In genomic region chr19:29924638-29925258, GRCm38 (mm10) we compare ENCODE assay signal across 8 mouse cellular contexts. TPM values are rescaled to one million over a fixed set of nuclear protein-coding genes. Genes with fewer than 3 reads are reported as not detected.
A peak's percentile ranks its signal among the peaks of the same experiment; 100 is the strongest.
DNase-seq lines count a peak whose midpoint lies in the region; ATAC-seq lines count a peak whose summit lies in the region.

Gene Il33 (plus strand): TSS chr19:29925114.

- no peaks in the 10 kb centered on the region for H3K36me3 ChIP-seq in neural tube, embryonic 15.5 days

- no peak within 1 kb of the TSS for H3K9ac ChIP-seq in neural tube, embryonic 15.5 days (replicated peaks)

- peak; percentile 59; the same call in 1 of the 2 replicates for ATAC-seq in neural tube, embryonic 15.5 days (ENCODE audit: low FRiP score)
- no peak for ATAC-seq in megakaryocyte, adult 5-6 weeks (ENCODE audit: poor library complexity, severe bottlenecking)

- H3K4me1 ChIP-seq in neural tube, embryonic 15.5 days = peaks cover 18% of the 10 kb centered on the region

- no peaks in the 10 kb centered on the region for H3K9me3 ChIP-seq in neural tube, embryonic 15.5 days (replicated peaks)

- H3K27me3 ChIP-seq in neural tube, embryonic 15.5 days (replicated peaks) = no peaks in the 10 kb centered on the region

- WGBS in neural tube, embryonic 15.5 days = 41% methylated on average over 10 of the region's 10 CpGs

- peak within 1 kb of the TSS; percentile 17; the same call in 1 of the 2 replicates for H3K4me2 ChIP-seq in neural tube, embryonic 15.5 days

- no peak within 1 kb of the TSS for H3K4me3 ChIP-seq in neural tube, embryonic 15.5 days (replicated peaks)

- DNase-seq in 3T3-L1 (ENCODE audit: low read depth, low spot score) (peak; percentile 67), adipocyte (ENCODE audit: low spot score) (peak; percentile 82)
- DNase-seq in frontal cortex, adult 2 months (ENCODE audit: extremely low spot score in 1 of 2, low spot score in 1 of 2) = peak; percentile 36 to 84
- peak; percentile 69 for DNase-seq in heart, postnatal 4 days
- peak in 1 of 2 experiments; percentile 44 for DNase-seq in layer of hippocampus, postnatal 25 days (ENCODE audit: extremely low spot score in 1 of 2, low spot score in 1 of 2)
- DNase-seq in thymus, postnatal 14 days = no peak

- H3K27ac ChIP-seq in neural tube, embryonic 15.5 days (replicated peaks) = no peak within 1 kb of the TSS

RNA-seq across cellular contexts. Expression of gene Il33, which starts in this region (rescaled TPM):
- polyA plus RNA-seq in frontal cortex, adult 2 months (2012; rRNA removed) = 21.5 and 21.7 TPM in 2 replicates
- 1 to 10 TPM; 2.5 to 3.4 TPM for total RNA-seq in heart, postnatal 4 days (2021)
- total RNA-seq in layer of hippocampus, postnatal 25 days (2021) = 10 to 100 TPM; 20.2 to 22.6 TPM
- 5.0 and 6.0 TPM in 2 replicates for polyA plus RNA-seq in neural tube, embryonic 15.5 days (2015; fragmentation: Nextera tagmentation; extraction: Ambion mirVana)
- not detected in 2 replicates for total RNA-seq in megakaryocyte, adult 5-6 weeks (2015)
- not detected in 2 replicates for total RNA-seq in megakaryocyte, adult 5-6 weeks (2017)

Comparison
In these comparisons a context has a peak if more than half of its experiments do, and no peak if none do; other contexts are left out.
1. RNA of gene Il33 (total RNA-seq): 20.2 to 22.6 TPM in layer of hippocampus, postnatal 25 days; 2.5 to 3.4 TPM in heart, postnatal 4 days and not detected in megakaryocyte, adult 5-6 weeks; every median in the first group is over 4 times any median in the second.